Mouse (Mus musculus): ENCODE measurements around the gene Cyp3a41b.
"Not testable (repeated sequence)": the region's sequence is repeated elsewhere in the genome, so short reads cannot be mapped to it uniquely, and the experiment has no call there.

DNA sequence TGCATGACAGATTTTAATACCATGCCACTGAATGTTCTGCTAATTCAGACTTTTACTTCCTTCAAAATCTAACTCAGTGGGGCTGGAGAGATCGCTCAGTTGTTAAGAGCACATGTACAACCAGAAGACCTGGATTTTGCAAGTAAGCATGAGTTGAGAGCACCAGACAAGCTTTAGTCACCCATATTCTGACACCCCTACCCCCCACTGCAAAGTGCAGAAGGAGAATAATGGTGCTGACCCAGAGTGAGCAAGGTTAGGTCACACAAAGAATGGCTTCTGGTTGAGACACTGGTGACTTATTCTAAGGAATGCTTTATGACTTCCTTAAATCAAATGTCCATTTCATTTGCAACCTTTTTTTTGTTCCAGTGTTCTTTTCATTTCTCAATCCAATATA, 20.4 kb upstream of the Cyp3a41b start:
- not testable (repeated sequence) for TF ChIP-seq E2F4 (IDR thresholded peaks at IDR 0.05; ENCODE audit: insufficient read depth); USF1 (IDR thresholded peaks at IDR 0.05; ENCODE audit: low read depth); POLR2AphosphoS2 (IDR thresholded peaks at IDR 0.05; ENCODE audit: insufficient read length, low read depth)

Measured in myocyte (in vitro differentiated cells).